Comparison of ENCODE assay signal across 8 mouse cellular contexts in the genomic region with DNA sequence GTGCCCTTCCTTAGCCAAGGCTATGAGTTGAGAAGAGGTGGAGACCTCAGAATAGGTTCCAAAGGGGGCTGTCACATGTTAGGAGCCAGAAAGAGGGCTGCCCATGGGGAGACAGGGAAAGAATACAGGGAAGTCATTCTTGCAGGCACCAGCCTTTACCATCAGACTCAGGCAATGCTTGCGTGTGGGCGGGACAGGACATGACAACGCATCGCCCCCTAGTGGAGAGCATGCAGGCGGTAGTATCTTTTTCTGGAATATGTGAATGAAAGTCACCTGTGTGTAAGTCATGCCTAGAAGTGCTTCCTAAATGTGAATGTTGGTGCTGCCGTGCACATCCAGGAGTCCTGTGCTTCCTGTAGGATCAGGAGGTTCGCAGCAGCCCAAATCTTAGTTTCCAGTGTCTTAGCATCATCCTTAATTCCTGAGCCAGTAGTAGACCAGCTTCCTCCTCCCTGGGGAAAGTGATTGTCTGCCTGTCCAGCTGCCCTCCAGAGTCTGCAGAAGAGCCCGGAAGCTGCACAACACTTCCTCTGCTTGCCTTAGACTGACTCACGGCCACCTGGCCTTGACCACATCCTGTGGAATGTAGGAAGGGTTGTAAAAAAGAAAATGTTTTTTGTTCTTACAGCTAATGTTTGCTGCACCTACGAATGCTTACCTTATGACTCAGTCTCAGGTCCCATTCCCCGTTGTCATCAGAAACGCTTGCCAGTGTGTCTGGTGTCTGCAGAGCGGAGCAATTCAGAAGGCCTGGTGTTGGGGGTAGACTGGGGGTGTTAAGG. TPM values are rescaled to one million over a fixed set of nuclear protein-coding genes. Genes with fewer than 3 reads are reported as not detected.
DNase-seq lines count a peak whose midpoint lies in the region; ATAC-seq and TF ChIP-seq lines count a peak whose summit lies in the region.

No protein-coding gene starts in this region.

- H3K27ac ChIP-seq in heart, embryonic 10.5 days = no peak overlapping the region
- H3K27ac ChIP-seq in intestine, postnatal 0 days (ENCODE audit: low read depth, low read length) = no peak overlapping the region
- 0 out of 2 replicates have a peak overlapping the region, but pooled peaks have one; percentile 43 for H3K27ac ChIP-seq in limb, embryonic 10.5 days
- H3K27ac ChIP-seq in midbrain, postnatal 0 days (ENCODE audit: low read depth, low read length) = no peak overlapping the region

- no peak overlapping the region for H3K4me3 ChIP-seq in heart, embryonic 10.5 days
- no peak overlapping the region for H3K4me3 ChIP-seq in intestine, postnatal 0 days (ENCODE audit: low read depth, low read length)
- H3K4me3 ChIP-seq in limb, embryonic 10.5 days = no peak overlapping the region
- no peak overlapping the region for H3K4me3 ChIP-seq in midbrain, postnatal 0 days (ENCODE audit: low read depth, low read length)

- H3K36me3 ChIP-seq in heart, embryonic 10.5 days = peaks cover 98% of the 10 kb centered on the region
- peaks cover 61% of the 10 kb centered on the region for H3K36me3 ChIP-seq in intestine, postnatal 0 days (ENCODE audit: control insufficient read depth, insufficient read depth)
- H3K36me3 ChIP-seq in limb, embryonic 10.5 days = peaks cover 20% of the 10 kb centered on the region; the same call in 1 of the 2 replicates
- peaks cover 55% of the 10 kb centered on the region for H3K36me3 ChIP-seq in midbrain, postnatal 0 days (ENCODE audit: insufficient read depth, low read length)

- no peaks in the 10 kb centered on the region for H3K27me3 ChIP-seq in heart, embryonic 10.5 days (ENCODE audit: insufficient read depth, poor library complexity, severe bottlenecking)
- H3K27me3 ChIP-seq in intestine, postnatal 0 days (replicated peaks; ENCODE audit: control insufficient read depth, insufficient read depth, low read length) = no peaks in the 10 kb centered on the region
- no peaks in the 10 kb centered on the region for H3K27me3 ChIP-seq in limb, embryonic 10.5 days (ENCODE audit: low read depth, poor library complexity, severe bottlenecking)
- no peaks in the 10 kb centered on the region for H3K27me3 ChIP-seq in midbrain, postnatal 0 days (ENCODE audit: insufficient read depth, low read length)

- intact Hi-C loops in heart, postnatal 25 days (cut with DNase I) = loop anchor here (1.0 to 5.0 kb wide), 3 partner anchors 49 to 130 kb away; no protein-coding TSS in a partner anchor

- H3K9me3 ChIP-seq in heart, embryonic 10.5 days = no peaks in the 10 kb centered on the region
- no peaks in the 10 kb centered on the region for H3K9me3 ChIP-seq in intestine, postnatal 0 days (ENCODE audit: control insufficient read depth)
- no peaks in the 10 kb centered on the region for H3K9me3 ChIP-seq in limb, embryonic 10.5 days (replicated peaks)
- no peaks in the 10 kb centered on the region for H3K9me3 ChIP-seq in midbrain, postnatal 0 days (ENCODE audit: low read length)

- peaks cover 36% of the 10 kb centered on the region for H3K4me1 ChIP-seq in heart, embryonic 10.5 days
- no peaks in the 10 kb centered on the region for H3K4me1 ChIP-seq in intestine, postnatal 0 days (replicated peaks; ENCODE audit: control insufficient read depth, insufficient read depth, low read length)
- H3K4me1 ChIP-seq in limb, embryonic 10.5 days = no peaks in the 10 kb centered on the region
- no peaks in the 10 kb centered on the region for H3K4me1 ChIP-seq in midbrain, postnatal 0 days (ENCODE audit: insufficient read depth, low read length)

- no peak overlapping the region for H3K4me2 ChIP-seq in intestine, postnatal 0 days (replicated peaks; ENCODE audit: low read depth)
- no peak overlapping the region for H3K4me2 ChIP-seq in midbrain, postnatal 0 days (ENCODE audit: low read depth, low read length, poor library complexity, severe bottlenecking)

- peak; percentile 90 for TF ChIP-seq CTCF in intestine, postnatal 0 days (IDR thresholded peaks at IDR 0.05; ENCODE audit: low read depth)
- peak; percentile 90 for TF ChIP-seq CTCF in midbrain, postnatal 0 days (IDR thresholded peaks at IDR 0.05)

- peak; percentile 49 for ATAC-seq in intestine, postnatal 0 days
- no peak for ATAC-seq in midbrain, postnatal 0 days (ENCODE audit: low FRiP score)

- 47% methylated on average over 13 of the region's 13 CpGs for WGBS in heart, embryonic 10.5 days
- WGBS in intestine, postnatal 0 days = 27% methylated on average over 13 of the region's 13 CpGs
- WGBS in limb, embryonic 10.5 days = 54% methylated on average over 13 of the region's 13 CpGs
- WGBS in midbrain, postnatal 0 days = 54% methylated on average over 13 of the region's 13 CpGs

- peak; percentile 83 for DNase-seq in heart, embryonic 10.5 days (ENCODE audit: low spot score)
- no peak for DNase-seq in heart, postnatal 25 days (ENCODE audit: low spot score)
- DNase-seq in cerebellum, adult 9-11 months = peak; percentile 62
- DNase-seq in frontal cortex, postnatal 14 days (ENCODE audit: low spot score in 2 of 2) = peak; percentile 66 to 67
- DNase-seq in limb, embryonic 10.5 days (ENCODE audit: low spot score) = peak; percentile 85
- peak; percentile 71 for DNase-seq in midbrain, postnatal 0 days (ENCODE audit: low spot score)
- DNase-seq in spleen, postnatal 14 days (ENCODE audit: low spot score in 2 of 2) = peak; percentile 18 to 45

- no peak overlapping the region for H3K9ac ChIP-seq in intestine, postnatal 0 days (ENCODE audit: low read depth, low read length)
- no peak overlapping the region for H3K9ac ChIP-seq in midbrain, postnatal 0 days (replicated peaks; ENCODE audit: low read length, poor library complexity, severe bottlenecking)

RNA-seq across cellular contexts. Expression of a gene that starts 35.3 kb away (rescaled TPM):
- polyA plus RNA-seq in heart, embryonic 10.5 days (2016; fragmentation: Nextera tagmentation; extraction: Ambion mirVana) = 0.06 TPM in 1 of 2 replicates, not detected in the other
- total RNA-seq in heart, postnatal 25 days (2021) = not detected
- not detected in 2 replicates for polyA plus RNA-seq in intestine, postnatal 0 days (2015; fragmentation: Nextera tagmentation; extraction: Ambion mirVana)
- not detected in 2 replicates for polyA plus RNA-seq in limb, embryonic 10.5 days (2016; fragmentation: Nextera tagmentation; extraction: Ambion mirVana)
- total RNA-seq in midbrain, postnatal 0 days (2014; rRNA removed) = 0.77 and 1.6 TPM in 2 replicates
- polyA plus RNA-seq in midbrain, postnatal 0 days (2015; fragmentation: Nextera tagmentation; extraction: Ambion mirVana) = 0.84 and 1.2 TPM in 2 replicates
